Mouse (Mus musculus) kidney, adult 9 months (tissue): ENCODE data around the gene 4933411K16Rik.
A peak's percentile ranks its signal among the peaks of the same experiment; 100 is the strongest.
"Not testable (repeated sequence)": the region's sequence is repeated elsewhere in the genome, so short reads cannot be mapped to it uniquely, and the experiment has no call there.

ENCODE experiments used
- DNase-seq: peaks from one replicate; pipeline ENCODE4 v3.0.0; 2022

4933411K16Rik gene

DNA sequence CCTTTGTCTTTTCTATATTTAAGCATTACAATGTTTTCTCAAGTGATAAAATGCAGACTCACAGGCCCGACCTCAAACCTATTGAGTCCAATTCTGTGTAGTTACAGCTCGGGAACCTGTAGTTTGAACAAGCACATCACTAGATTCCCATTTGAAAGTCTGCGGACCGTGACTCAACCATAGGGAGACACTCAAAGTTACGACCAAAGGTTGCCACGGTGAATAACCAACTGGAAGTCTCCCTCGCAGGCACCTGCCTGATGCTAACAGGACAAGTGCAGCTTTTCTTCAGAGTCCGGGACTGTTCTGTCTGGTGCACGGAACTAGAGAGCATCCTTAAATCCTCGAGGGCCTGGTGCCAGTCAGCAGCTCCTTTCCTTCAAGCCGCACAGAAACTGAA lies 28.4 kb downstream of the 4933411K16Rik start:
- peak; percentile 61 for DNase-seq

DNA sequence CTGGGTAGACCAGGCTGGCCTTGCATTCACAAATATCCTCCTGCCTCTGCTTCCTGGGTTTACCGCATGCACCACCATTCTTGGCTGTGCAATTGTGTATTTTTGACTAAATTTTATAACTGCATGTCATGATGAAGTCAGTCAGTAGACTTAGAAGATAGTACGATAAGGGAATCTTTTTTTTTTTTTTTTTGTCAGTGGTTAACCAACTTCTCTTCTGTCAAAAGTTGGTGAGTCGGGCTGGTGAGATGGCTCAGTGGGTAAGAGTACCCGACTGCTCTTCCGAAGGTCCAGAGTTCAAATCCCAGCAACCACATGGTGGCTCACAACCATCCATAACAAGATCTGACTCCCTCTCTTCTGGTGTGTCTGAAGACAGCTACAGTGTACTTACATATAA lies 29.6 kb downstream of the 4933411K16Rik start:
- not testable (repeated sequence) for DNase-seq

DNA sequence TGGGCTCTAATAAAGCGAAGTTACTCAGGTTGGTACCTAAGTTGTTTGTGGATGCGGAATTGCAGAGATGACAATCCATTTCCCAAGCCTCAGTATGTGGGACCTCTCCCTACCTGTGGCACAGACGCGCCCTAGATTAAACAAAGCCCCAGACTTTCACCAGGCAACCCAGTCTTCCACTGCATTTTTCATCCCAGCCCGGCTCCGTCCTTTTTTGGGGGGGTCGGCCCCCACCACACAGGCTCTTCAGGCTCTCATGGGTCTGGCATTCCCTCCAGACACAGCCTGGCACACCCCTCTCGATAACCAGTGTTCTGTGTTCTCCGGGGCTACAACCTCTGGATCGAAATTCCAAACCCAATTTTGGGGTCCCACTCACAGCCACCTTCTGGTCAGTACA lies 33.6 kb downstream of the 4933411K16Rik start:
- no peak for DNase-seq

DNA sequence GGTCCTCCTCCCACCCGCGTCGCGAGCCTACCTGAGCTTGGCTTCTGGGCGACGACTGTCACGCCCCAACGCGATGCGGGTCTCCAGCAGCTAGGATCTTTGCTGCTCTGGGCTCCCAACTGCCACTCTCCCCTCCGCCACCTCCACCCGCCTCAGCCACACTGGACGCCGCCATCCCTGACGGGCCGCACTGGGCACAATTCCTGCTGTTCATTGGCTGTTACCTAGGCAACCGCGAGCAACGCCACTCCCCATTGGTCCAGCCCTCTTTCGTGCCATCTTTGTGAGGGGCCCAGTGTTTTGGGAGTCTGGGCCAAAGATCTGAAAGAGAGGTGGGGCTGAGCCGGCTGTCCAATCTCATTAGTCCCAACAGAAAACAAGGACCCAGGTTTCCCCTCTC lies 34.1 kb downstream of the 4933411K16Rik start, which contains the start of gene Morn4:
Morn4 (minus strand) TSS at position 192 of the 400 bp plus-strand sequence.
- peak; percentile 93 for DNase-seq

DNA sequence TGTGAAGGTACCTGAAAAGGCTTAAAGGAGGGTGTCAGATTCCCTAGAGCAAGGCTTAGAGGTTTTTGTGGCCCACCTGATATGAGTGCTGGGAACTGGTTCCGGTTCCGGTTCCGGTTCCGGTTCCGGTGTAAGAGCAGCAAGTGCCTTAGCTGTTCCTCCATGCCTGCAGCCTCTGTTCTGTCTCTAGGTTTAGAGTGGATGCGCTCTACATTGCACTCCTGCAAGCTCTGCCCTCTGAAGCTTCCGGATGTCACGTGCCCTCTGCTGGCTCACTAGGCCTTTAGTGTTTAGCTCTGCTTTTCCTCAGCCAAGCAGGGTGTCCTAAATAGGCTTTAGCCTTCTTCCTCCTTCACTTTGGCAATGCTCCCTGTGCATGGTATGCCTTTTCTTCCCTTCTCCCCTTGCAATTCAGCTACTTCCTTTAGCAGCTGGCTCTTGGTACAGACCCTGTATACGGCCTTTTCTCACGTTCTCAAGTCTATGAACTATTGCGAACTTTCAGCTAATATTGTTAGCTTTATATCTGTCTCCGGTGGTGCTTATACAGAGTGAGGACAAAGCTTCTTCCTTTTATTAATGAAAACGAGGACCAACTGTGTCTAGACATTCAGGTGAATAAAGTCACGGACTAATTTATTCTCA lies 37.2 kb downstream of the 4933411K16Rik start:
- peak; percentile 74 for DNase-seq

DNA sequence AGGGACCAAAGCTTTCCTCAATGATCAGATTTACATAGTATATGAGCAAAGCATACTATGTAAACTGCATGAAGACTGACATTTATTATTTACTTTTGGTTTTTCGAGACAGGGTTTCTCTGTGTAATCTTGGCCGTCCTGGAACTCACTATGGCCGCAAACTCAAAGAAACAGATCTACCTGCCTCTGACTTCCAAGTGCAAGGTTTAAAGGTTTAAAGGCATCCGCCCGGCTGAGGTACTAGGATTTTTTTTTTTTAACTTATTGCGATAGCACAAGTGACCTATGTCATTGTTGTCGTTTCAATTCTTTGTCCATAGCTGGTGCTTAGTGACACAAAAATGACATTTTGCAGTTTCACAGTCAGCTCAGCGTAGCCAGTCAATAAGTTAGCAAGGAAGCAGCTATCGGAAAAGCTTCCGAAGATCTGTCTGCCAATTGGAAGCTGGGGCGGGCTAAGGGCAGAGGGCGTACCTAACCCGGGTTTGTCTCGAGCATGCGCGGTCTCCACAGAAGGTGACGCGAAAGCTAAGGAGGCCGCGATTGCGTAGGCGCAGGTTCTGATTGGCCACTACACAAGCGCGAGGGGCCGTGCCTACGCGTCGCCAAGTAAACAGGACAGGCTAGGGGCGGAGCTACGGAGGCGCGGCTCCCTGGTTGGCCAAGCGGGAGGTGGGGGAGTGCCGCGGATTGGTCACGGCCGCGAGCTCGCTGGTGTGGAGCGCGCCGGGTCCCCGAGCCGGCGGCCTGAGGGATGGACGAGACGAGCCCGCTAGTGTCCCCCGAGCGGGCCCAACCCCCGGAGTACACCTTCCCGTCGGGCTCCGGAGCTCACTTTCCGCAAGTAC lies 37.9 kb downstream of the 4933411K16Rik start, which contains the start of gene Pi4k2a:
Pi4k2a (plus strand) TSS at position 723 of the 848 bp plus-strand sequence.
- peak; percentile 100 for DNase-seq

DNA sequence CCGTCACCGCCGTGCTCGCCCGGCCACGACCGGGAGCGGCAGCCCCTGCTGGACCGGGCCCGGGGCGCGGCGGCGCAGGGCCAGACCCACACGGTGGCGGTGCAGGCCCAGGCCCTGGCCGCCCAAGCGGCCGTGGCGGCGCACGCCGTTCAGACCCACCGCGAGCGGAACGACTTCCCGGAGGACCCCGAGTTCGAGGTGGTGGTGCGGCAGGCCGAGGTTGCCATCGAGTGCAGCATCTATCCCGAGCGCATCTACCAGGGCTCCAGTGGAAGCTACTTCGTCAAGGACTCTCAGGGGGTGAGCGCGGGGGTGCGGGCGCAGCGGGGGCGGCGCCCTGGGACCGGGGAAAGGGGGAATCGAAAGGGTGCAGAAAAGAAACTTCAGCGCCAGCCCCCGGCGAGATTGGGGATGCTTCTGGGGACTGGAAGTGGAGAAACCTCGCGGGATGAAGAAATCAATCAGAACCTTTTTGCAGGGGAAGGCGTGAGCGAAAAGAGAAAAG lies 38.6 kb downstream of the 4933411K16Rik start:
- no peak for DNase-seq

DNA sequence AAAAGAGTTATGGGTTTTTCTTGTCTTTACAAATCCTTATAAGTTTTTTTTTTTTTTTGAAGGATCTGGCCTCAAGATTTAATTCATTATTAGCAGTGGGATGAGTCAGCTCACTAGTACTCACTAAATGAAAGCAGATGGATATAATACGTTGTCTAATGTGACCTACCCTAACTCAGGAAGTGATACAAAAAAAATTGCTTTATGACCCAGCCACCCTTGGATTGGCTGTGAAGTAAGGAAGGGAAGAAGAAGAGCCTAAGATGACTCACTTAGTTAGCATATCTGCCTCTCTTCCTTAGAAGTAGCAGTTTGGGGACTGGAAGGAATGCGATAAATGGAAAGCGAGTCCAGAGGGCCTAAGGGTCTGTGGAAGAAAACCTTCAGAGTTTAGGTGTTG lies 47.4 kb downstream of the 4933411K16Rik start:
- no peak for DNase-seq
